Mouse (Mus musculus) midbrain, embryonic 10.5 days (tissue): ENCODE results near the gene Cckar. TPM values are rescaled to one million over a fixed set of nuclear protein-coding genes. Genes with fewer than 3 reads are reported as not detected.

Source experiments
- DNase-seq: peaks from one replicate; pipeline ENCODE4 v3.0.0-alpha.2; 2017; ENCODE audit warnings: low spot score
- H3K27ac ChIP-seq: fragments of 300-500 bp; sonication (generic); replicated peaks from 2 replicates; pipeline ENCODE4 v1.5.1; 2016; ENCODE audit warnings: mild to moderate bottlenecking
- H3K27me3 ChIP-seq: fragments of 300-500 bp; sonication (generic); 2 replicates; pipeline ENCODE4 v1.6.1; 2016; ENCODE audit warnings: low read depth, mild to moderate bottlenecking; ENCODE audit not compliant: poor library complexity, severe bottlenecking
- H3K36me3 ChIP-seq: fragments of 300-500 bp; sonication (generic); 2 replicates; pipeline ENCODE4 v1.6.1; 2016; ENCODE audit warnings: mild to moderate bottlenecking, moderate library complexity
- H3K4me1 ChIP-seq: fragments of 300-500 bp; sonication (generic); 2 replicates; pipeline ENCODE4 v1.6.1; 2016
- H3K4me3 ChIP-seq: fragments of 300-500 bp; sonication (generic); 2 replicates; pipeline ENCODE4 v1.5.1; 2016; ENCODE audit warnings: mild to moderate bottlenecking, moderate library complexity
- H3K9me3 ChIP-seq: fragments of 300-500 bp; sonication (generic); replicated peaks from 2 replicates; pipeline ENCODE4 v1.6.1; 2016; ENCODE audit warnings: mild to moderate bottlenecking
- WGBS: fragments of 180-500 bp; shearing (Covaris S2); methylation state at CpG from one replicate; pipeline ENCODE4 v1.1.7; 2016; 5-methylcytosine and 5-hydroxymethylcytosine counted together
- polyA plus RNA-seq: library from polyadenylated mRNA; unstranded; fragments of >200 nt; fragmentation: Nextera tagmentation; extraction: Ambion mirVana; gene quantifications from 2 replicates; pipeline ENCODE4 v1.2.1, GENCODE M21; 2016

Gene Cckar
- 0.63 and 0.87 TPM in 2 replicates for polyA plus RNA-seq

GRCm38 (mm10) chr5:53707235-53708177 lies at the start of gene Cckar:
Gene Cckar, minus strand, starts transcription at chr5:53707705.
- Histone ChIP-seq H3K9me3 (no peaks in the 10 kb centered on the region), H3K36me3 (no peaks in the 10 kb centered on the region), H3K4me3 (no peak within 1 kb of the TSS), H3K4me1 (peaks cover 34% of the 10 kb centered on the region), H3K27ac (peak within 1 kb of the TSS; percentile 39), H3K27me3 (no peaks in the 10 kb centered on the region)
- DNase-seq, result peak; percentile 25
- 41% methylated on average over 11 of the region's 11 CpGs for WGBS

DNA sequence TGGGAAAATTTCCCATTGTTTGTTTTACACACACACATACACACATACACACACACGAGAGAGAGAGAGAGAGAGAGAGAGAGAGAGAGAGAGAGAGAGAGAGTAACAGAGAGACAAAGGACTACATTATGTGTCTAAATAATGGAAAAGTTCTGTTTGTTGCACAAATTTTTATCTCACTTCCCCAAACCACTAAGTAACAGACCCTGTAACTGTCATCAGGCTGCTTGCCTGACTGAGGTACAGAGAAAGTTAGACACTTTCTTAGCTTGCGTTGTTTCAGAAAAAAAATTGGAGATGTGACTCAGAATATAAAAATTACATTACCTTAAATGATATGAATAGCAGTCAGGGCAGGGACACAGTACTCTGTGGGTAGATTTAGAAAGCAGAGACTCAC lies 36.6 kb upstream of the Cckar start:
- Histone ChIP-seq H3K36me3 (no peaks in the 10 kb centered on the region), H3K9me3 (no peaks in the 10 kb centered on the region), H3K4me1 (no peaks in the 10 kb centered on the region), H3K4me3 (no peak overlapping the region), H3K27me3 (no peaks in the 10 kb centered on the region), H3K27ac (no peak overlapping the region)
- no peak for DNase-seq
- WGBS, result 63% methylated on average over 2 of the region's 2 CpGs

DNA sequence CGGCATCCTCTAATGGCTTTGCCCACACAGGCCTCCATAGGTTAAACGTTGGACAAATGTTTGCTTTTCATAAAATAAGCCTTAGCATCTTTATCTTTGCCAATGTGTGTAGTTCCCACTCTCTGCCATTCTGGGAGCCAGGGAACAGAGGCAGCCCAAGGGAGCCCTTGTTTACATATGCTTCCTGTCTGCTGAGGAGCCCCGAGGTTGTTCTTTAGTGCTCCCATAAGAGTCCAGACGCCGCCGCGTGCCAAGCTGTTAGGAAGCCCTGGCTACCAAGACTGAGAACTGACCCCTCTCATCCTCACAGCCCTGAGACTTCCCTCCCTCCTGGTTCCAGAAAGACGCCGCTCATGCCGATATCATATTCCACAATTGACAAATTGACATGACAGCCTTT lies 25.4 kb upstream of the Cckar start:
- no peak overlapping the region for H3K27ac ChIP-seq
- no peaks in the 10 kb centered on the region for H3K36me3 ChIP-seq
- no peaks in the 10 kb centered on the region for H3K27me3 ChIP-seq
- H3K9me3 ChIP-seq, result no peaks in the 10 kb centered on the region
- H3K4me1 ChIP-seq, result no peaks in the 10 kb centered on the region
- H3K4me3 ChIP-seq, result no peak overlapping the region
- no peak for DNase-seq
- WGBS, result 86% methylated on average over 10 of the region's 10 CpGs

GRCm38 (mm10) chr5:53727606-53728005 lies 20.1 kb upstream of the Cckar start:
- DNase-seq, result peak; percentile 3
- Histone ChIP-seq H3K36me3 (no peaks in the 10 kb centered on the region), H3K27ac (no peak overlapping the region), H3K27me3 (no peaks in the 10 kb centered on the region), H3K4me1 (no peaks in the 10 kb centered on the region), H3K4me3 (no peak overlapping the region), H3K9me3 (no peaks in the 10 kb centered on the region)
- WGBS, result 87% methylated on average over 3 of the region's 3 CpGs

- Histone ChIP-seq H3K36me3 (no peaks in the 10 kb centered on the region), H3K9me3 (no peaks in the 10 kb centered on the region), H3K4me1 (no peaks in the 10 kb centered on the region), H3K27ac (no peak overlapping the region), H3K4me3 (no peak overlapping the region), H3K27me3 (no peaks in the 10 kb centered on the region)
- peak; percentile 2 for DNase-seq
- 90% methylated on average over 5 of the region's 5 CpGs for WGBS
Observed at GRCm38 (mm10) chr5:53726011-53726410, 18.5 kb upstream of the Cckar start.

GRCm38 (mm10) chr5:53716462-53716861 lies 9.0 kb upstream of the Cckar start:
- Histone ChIP-seq H3K4me3 (no peak overlapping the region), H3K4me1 (0 out of 2 replicates have a peak, but pooled peaks cover under 1% of the 10 kb centered on the region), H3K27ac (no peak overlapping the region), H3K9me3 (no peaks in the 10 kb centered on the region), H3K27me3 (no peaks in the 10 kb centered on the region), H3K36me3 (no peaks in the 10 kb centered on the region)
- 83% methylated on average over 5 of the region's 5 CpGs for WGBS
- DNase-seq, result no peak

GRCm38 (mm10) chr5:53711277-53711676 lies 3.8 kb upstream of the Cckar start:
- Histone ChIP-seq H3K4me1 (peaks cover 30% of the 10 kb centered on the region), H3K27ac (no peak overlapping the region), H3K4me3 (no peak overlapping the region), H3K36me3 (no peaks in the 10 kb centered on the region), H3K27me3 (no peaks in the 10 kb centered on the region), H3K9me3 (no peaks in the 10 kb centered on the region)
- DNase-seq, result no peak
- WGBS, result 67% methylated on average over 9 of the region's 9 CpGs

DNA sequence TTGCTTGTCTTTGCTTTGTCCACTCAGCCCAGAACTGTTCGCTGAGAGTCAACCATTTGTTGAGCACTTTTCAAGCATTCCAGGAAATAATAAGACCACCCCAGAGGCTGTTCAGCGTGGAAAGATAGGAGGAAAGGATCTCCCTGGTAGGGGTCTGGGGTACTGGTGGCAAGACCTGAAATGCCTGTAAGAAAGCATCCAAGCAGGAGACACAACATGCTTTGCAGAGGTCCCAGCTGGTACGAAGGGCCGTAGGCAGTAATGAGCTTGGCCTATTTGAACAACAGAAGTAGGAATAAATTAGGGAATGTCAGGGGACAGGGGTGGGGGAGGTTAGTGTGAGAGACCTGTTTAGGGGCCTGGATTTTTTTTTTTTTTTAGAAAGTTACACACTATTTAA lies 686 bp upstream of the Cckar start:
- H3K4me3 ChIP-seq, result no peak overlapping the region
- H3K4me1 ChIP-seq, result peaks cover 34% of the 10 kb centered on the region
- H3K9me3 ChIP-seq, result no peaks in the 10 kb centered on the region
- no peak for DNase-seq
- 51% methylated on average over 4 of the region's 4 CpGs for WGBS
- no peaks in the 10 kb centered on the region for H3K36me3 ChIP-seq
- no peaks in the 10 kb centered on the region for H3K27me3 ChIP-seq
- 0 out of 2 replicates have a peak overlapping the region, but pooled peaks have one; percentile 30 for H3K27ac ChIP-seq

DNA sequence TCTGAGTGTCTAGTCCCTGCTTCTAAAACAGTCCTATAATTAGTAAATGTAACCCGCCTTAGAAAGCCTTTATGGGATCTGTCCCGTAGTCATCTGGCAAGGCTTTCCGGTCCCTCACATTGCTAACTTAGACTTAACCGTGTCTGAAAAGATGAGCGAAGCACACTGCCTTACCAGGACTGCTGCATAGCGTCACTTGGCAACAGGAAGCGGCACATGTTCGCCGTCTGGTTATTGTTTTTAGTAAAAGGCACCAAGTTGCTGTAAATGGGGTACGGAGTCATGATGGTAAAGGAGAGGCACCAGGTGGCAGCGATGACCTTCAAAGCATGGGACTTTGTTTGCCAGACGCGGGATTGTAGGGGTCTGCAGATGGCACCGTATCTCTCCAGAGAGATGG lies 4.8 kb downstream of the Cckar start:
- Histone ChIP-seq H3K27me3 (no peaks in the 10 kb centered on the region), H3K9me3 (no peaks in the 10 kb centered on the region), H3K4me3 (no peak overlapping the region), H3K36me3 (no peaks in the 10 kb centered on the region), H3K27ac (no peak overlapping the region), H3K4me1 (peaks cover 17% of the 10 kb centered on the region)
- 91% methylated on average over 14 of the region's 14 CpGs for WGBS
- DNase-seq, result no peak

DNA sequence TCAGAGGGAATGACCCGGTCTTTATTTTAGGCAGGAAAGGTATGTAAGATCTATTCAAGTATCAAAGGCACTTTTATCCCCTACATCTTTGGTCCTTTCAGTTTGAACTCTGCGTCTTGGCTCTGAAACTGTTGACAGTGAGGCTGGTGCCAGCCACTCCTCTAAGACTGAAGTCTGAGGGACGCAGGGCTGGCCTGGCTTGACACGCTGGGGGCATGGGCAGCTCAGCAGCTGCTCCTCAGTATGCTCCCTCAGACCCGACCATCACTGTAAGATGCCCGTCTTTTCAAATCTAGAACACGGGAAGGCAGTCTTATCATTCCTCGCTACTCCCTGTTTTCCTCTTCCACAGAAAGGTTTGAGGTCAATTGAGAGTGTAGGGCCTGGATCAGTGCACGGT lies 9.7 kb downstream of the Cckar start:
- H3K27me3 ChIP-seq, result no peaks in the 10 kb centered on the region
- no peaks in the 10 kb centered on the region for H3K9me3 ChIP-seq
- no peaks in the 10 kb centered on the region for H3K36me3 ChIP-seq
- 82% methylated on average over 9 of the region's 9 CpGs for WGBS
- no peak overlapping the region for H3K4me3 ChIP-seq
- H3K4me1 ChIP-seq, result no peaks in the 10 kb centered on the region
- DNase-seq, result no peak
- H3K27ac ChIP-seq, result no peak overlapping the region

DNA sequence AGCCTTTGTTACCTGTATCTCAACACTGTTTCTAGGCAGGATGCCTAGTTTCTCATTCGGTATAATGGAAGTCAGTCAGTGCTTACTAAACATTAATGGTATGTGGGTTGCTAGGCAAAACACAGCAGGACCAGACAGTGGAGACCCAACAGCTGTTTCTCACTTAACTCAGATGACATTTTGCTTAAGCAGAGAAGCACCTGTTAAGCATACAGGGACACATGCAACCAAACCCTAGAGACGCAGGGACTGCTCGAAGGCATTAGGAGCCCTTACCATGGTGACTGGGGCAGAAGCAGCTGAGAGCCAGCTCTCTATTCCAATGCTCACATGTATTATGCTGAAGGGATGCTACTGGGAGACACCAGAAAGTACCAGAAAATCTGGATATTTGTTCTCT lies 10.8 kb downstream of the Cckar start:
- Histone ChIP-seq H3K9me3 (no peaks in the 10 kb centered on the region), H3K36me3 (no peaks in the 10 kb centered on the region), H3K4me3 (no peak overlapping the region), H3K27me3 (no peaks in the 10 kb centered on the region), H3K27ac (no peak overlapping the region), H3K4me1 (no peaks in the 10 kb centered on the region)
- WGBS, result 82% methylated on average over 3 of the region's 3 CpGs
- DNase-seq, result no peak

DNA sequence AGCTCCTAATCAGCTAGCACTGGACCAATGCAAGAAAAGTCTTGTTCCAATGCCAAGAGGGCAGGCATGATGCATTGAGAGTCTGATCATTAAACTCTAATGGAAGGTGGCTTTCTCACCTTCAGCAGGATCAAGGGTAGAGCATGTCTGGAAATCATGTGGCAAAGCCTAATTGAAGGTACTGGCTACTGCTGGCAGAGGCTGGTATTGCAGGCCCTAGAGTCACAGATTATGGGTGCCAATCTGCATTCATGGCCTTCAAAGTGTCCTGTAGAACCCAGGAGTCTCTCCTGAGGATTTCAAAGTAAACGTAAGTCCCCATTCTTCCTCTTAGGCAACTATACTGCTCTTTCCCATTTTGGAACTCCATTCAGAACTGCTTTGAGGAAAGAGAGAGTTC lies 14.8 kb downstream of the Cckar start:
- DNase-seq, result no peak
- H3K36me3 ChIP-seq, result no peaks in the 10 kb centered on the region
- no peak overlapping the region for H3K27ac ChIP-seq
- WGBS, result 97% methylated on average over 1 of the region's 1 CpGs
- no peaks in the 10 kb centered on the region for H3K4me1 ChIP-seq
- H3K27me3 ChIP-seq, result no peaks in the 10 kb centered on the region
- no peaks in the 10 kb centered on the region for H3K9me3 ChIP-seq
- no peak overlapping the region for H3K4me3 ChIP-seq

GRCm38 (mm10) chr5:53692100-53692499 lies 15.4 kb downstream of the Cckar start:
- 87% methylated on average over 8 of the region's 8 CpGs for WGBS
- no peaks in the 10 kb centered on the region for H3K36me3 ChIP-seq
- H3K4me1 ChIP-seq, result no peaks in the 10 kb centered on the region
- H3K9me3 ChIP-seq, result no peaks in the 10 kb centered on the region
- no peak for DNase-seq
- H3K27me3 ChIP-seq, result no peaks in the 10 kb centered on the region
- H3K27ac ChIP-seq, result no peak overlapping the region
- H3K4me3 ChIP-seq, result no peak overlapping the region
